Mouse (Mus musculus) lung, adult 2 months (tissue): ENCODE results near the gene Slc44a4.

Source experiments
- CTCF ChIP-seq: fragments of 200-500 bp; IDR thresholded peaks from 2 replicates; pipeline ENCODE4 v1.5.1; 2011; ENCODE audit warnings: mild to moderate bottlenecking, low read length, control low read depth; ENCODE audit not compliant: insufficient read depth
- POLR2A ChIP-seq: fragments of 200-500 bp; IDR thresholded peaks from 2 replicates; pipeline ENCODE4 v1.6.1; 2011; ENCODE audit warnings: low read depth, mild to moderate bottlenecking, control low read depth, low read length, borderline replicate concordance; ENCODE audit errors: extremely low read depth

GRCm38 (mm10) chr17:34902895-34903294 is 11.4 kb upstream of the Slc44a4 start:
- TF ChIP-seq POLR2A, result no peak
- TF ChIP-seq CTCF, result no peak
